Mouse (Mus musculus) embryonic facial prominence, embryonic 11.5 days (tissue): ENCODE measurements at regions not wholly inside any gene's neighbourhood (a gene's known extent, or its start where the extent isn't known, plus 50 kb on each side); places are given as distances from the start of the nearest gene placed in this dataset.
"Not testable (repeated sequence)": the region's sequence is repeated elsewhere in the genome, so short reads cannot be mapped to it uniquely, and the experiment has no call there.

ENCODE experiments used
- ATAC-seq: fragments of 200-750 bp; cut with Nextera tagmentation; replicated peaks from 2 replicates; pipeline ENCODE4 v1.8.0; 2017; ENCODE audit warnings: low read depth; ENCODE audit not compliant: insufficient number of reproducible peaks, low FRiP score, low TSS enrichment
- DNase-seq: peaks from one replicate; pipeline ENCODE4 v3.0.0-alpha.2; 2015; ENCODE audit warnings: low spot score
- H3K27ac ChIP-seq: fragments of 300-500 bp; sonication (generic); replicated peaks from 2 replicates; pipeline ENCODE4 v1.5.1; 2014; ENCODE audit warnings: mild to moderate bottlenecking, low read depth, low read length, control low read depth
- H3K27me3 ChIP-seq: fragments of 300-500 bp; sonication (generic); 2 replicates; pipeline ENCODE4 v1.6.1; 2014; ENCODE audit warnings: mild to moderate bottlenecking, low read length, moderate library complexity, mixed read lengths; ENCODE audit not compliant: control insufficient read depth, insufficient read depth
- H3K36me3 ChIP-seq: fragments of 300-500 bp; sonication (generic); replicated peaks from 2 replicates; pipeline ENCODE4 v1.6.1; 2014; ENCODE audit warnings: low read depth, mild to moderate bottlenecking, low read length, moderate library complexity, mixed read lengths; ENCODE audit not compliant: control insufficient read depth, insufficient read depth
- H3K4me1 ChIP-seq: fragments of 300-500 bp; sonication (generic); 2 replicates; pipeline ENCODE4 v1.6.1; 2014; ENCODE audit warnings: low read length, mixed read lengths; ENCODE audit not compliant: control insufficient read depth, insufficient read depth
- H3K4me2 ChIP-seq: fragments of 300-500 bp; sonication (generic); 2 replicates; pipeline ENCODE4 v1.6.1; 2014; ENCODE audit warnings: low read depth, mild to moderate bottlenecking, control low read depth, low read length, moderate library complexity
- H3K4me3 ChIP-seq: fragments of 300-500 bp; sonication (generic); 2 replicates; pipeline ENCODE4 v1.5.1; 2014; ENCODE audit warnings: low read depth, low read length, control low read depth
- H3K9ac ChIP-seq: fragments of 300-500 bp; sonication (generic); replicated peaks from 2 replicates; pipeline ENCODE4 v1.6.1; 2014; ENCODE audit warnings: mild to moderate bottlenecking, control low read depth, low read length
- H3K9me3 ChIP-seq: fragments of 300-500 bp; sonication (generic); replicated peaks from 2 replicates; pipeline ENCODE4 v1.6.1; 2016; ENCODE audit warnings: mild to moderate bottlenecking, low read length, inconsistent platforms, mixed read lengths; ENCODE audit not compliant: control insufficient read depth
- WGBS: fragments of 180-500 bp; shearing (Covaris S2); extraction: QIAGEN DNeasy Blood & Tissue Kit; methylation state at CpG from one replicate; pipeline ENCODE4 v1.1.7; 2014; 5-methylcytosine and 5-hydroxymethylcytosine counted together

- WGBS, result 80% methylated on average over 6 of the region's 6 CpGs
- H3K4me3 ChIP-seq, DNase-seq: not testable (repeated sequence)
These were observed 184.1 kb upstream of the Ajap1 start for GRCm38 (mm10) chr4:153666626-153667236.

DNA sequence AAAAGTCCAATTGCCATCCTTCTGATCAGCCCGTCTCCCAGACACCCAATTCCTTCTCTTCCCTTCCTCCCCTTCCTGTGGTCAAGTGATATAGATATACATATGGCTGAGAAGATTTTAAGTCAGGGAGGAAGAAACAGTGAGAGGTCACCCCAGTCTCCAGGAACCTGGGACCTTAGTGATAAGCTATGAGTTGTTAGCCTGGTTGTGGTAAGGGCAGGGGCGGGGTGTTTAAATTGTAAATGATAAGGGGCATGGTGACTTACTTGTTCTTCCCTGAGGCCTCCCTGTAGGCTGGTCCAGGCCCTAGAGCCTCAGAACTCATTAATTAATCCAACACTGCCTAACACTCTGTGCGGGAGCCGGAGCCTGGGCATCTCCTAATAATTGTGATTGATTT lies 186.5 kb upstream of the Ajap1 start:
- DNase-seq, result no peak
- Histone ChIP-seq H3K27me3 (no peaks in the 10 kb centered on the region), H3K36me3 (no peaks in the 10 kb centered on the region)

More at GRCm38 (mm10) chr4:153666626-153667236, 184.1 kb upstream of the Ajap1 start:
- H3K4me1 ChIP-seq, H3K27me3 ChIP-seq, H3K9ac ChIP-seq, H3K9me3 ChIP-seq, H3K4me2 ChIP-seq, H3K36me3 ChIP-seq, H3K27ac ChIP-seq, ATAC-seq: not testable (repeated sequence)

GRCm38 (mm10) chr4:153670216-153670615 lies 187.6 kb upstream of the Ajap1 start:
- Histone ChIP-seq H3K9ac (no peak overlapping the region), H3K9me3 (no peaks in the 10 kb centered on the region), H3K27me3 (no peaks in the 10 kb centered on the region), H3K36me3 (no peaks in the 10 kb centered on the region), H3K27ac (no peak overlapping the region), H3K4me3 (no peak overlapping the region), H3K4me1 (no peaks in the 10 kb centered on the region), H3K4me2 (no peak overlapping the region)
- ATAC-seq (no peak), DNase-seq (no peak)
- 90% methylated on average over 13 of the region's 13 CpGs for WGBS

More for the DNA sequence above, 186.5 kb upstream of the Ajap1 start:
- no peak overlapping the region for H3K4me3 ChIP-seq
- H3K4me1 ChIP-seq, result no peaks in the 10 kb centered on the region
- no peak overlapping the region for H3K27ac ChIP-seq
- H3K4me2 ChIP-seq, result no peak overlapping the region
- H3K9ac ChIP-seq, result no peak overlapping the region
- no peaks in the 10 kb centered on the region for H3K9me3 ChIP-seq
- WGBS, result 90% methylated on average over 4 of the region's 4 CpGs
- ATAC-seq, result no peak

DNA sequence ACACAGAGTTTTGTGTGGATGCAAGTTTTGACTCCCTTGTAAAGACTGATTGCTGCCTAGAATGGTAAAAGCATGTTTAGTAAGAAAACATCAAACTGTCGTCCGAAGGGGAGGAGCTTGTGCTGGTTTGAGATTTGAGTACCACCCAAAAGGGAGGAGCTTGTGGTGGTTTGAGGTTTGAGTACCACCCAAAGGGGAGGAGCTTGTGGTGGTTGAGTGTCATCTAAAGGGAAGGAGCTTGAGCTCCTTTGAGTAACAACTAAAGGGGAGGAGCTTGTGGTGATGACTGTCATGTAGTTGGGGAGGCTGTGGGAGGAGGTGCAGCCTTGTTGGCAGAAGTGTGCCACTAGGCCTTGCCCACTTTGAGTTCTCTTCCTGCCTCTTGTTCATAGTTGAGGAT lies 192.8 kb upstream of the Ajap1 start:
- H3K4me1 ChIP-seq, result no peaks in the 10 kb centered on the region
- DNase-seq (no peak), ATAC-seq (no peak)
- no peak overlapping the region for H3K4me3 ChIP-seq
- no peak overlapping the region for H3K27ac ChIP-seq
- no peak overlapping the region for H3K9ac ChIP-seq
- no peaks in the 10 kb centered on the region for H3K9me3 ChIP-seq
- no peaks in the 10 kb centered on the region for H3K36me3 ChIP-seq
- no peak overlapping the region for H3K4me2 ChIP-seq
- 77% methylated on average over 2 of the region's 2 CpGs for WGBS
- H3K27me3 ChIP-seq, result no peaks in the 10 kb centered on the region

DNA sequence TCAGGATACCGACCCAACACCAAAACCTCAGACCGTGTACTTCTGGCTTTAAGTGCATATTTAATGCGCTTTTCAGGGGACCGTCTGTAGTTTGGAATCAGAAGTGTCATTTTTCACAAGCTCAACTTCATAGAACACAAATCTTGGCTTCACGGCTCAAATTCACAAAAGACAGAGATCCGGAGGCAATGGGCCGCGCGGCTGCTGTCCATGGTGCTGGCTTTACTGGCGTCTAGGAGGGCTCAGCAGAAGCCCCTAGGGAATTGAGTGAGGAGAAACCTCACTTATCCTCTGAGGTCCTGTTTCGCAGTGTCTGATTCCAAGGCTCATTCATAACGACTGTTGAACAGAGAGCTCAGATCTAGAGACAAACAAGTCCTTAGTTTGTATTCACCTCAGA lies 196.5 kb upstream of the Ajap1 start:
- Histone ChIP-seq H3K9me3 (no peaks in the 10 kb centered on the region), H3K9ac (no peak overlapping the region), H3K36me3 (no peaks in the 10 kb centered on the region), H3K27ac (no peak overlapping the region), H3K4me2 (no peak overlapping the region), H3K4me1 (no peaks in the 10 kb centered on the region), H3K4me3 (no peak overlapping the region), H3K27me3 (no peaks in the 10 kb centered on the region)
- DNase-seq (peak; percentile 82), ATAC-seq (no peak)
- WGBS, result 31% methylated on average over 12 of the region's 12 CpGs

DNA sequence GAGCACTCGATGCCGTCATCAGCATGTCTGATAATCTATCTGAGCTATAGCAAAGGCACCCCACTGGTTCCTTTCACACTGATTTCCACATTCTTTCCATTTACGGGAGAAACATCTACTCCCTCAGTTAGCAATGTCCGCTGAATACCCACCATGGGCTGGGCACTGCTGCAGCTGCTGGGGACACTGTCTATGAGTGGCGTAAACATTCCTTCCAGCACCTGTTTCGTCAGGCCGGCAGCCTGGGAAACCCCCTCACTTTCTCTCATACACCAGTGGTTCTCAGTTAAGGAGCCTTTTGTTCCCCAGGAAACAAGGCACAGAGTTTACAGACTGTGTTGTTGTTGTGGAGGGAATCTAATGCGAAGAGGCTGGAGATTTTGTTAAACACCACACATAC lies 205.8 kb upstream of the Ajap1 start:
- DNase-seq (no peak), ATAC-seq (no peak)
- Histone ChIP-seq H3K27ac (no peak overlapping the region), H3K4me1 (no peaks in the 10 kb centered on the region), H3K4me3 (no peak overlapping the region), H3K9me3 (no peaks in the 10 kb centered on the region), H3K36me3 (no peaks in the 10 kb centered on the region), H3K9ac (no peak overlapping the region), H3K4me2 (no peak overlapping the region), H3K27me3 (no peaks in the 10 kb centered on the region)
- WGBS, result 71% methylated on average over 8 of the region's 8 CpGs

- DNase-seq (no peak), ATAC-seq (no peak)
- H3K4me1 ChIP-seq, result no peaks in the 10 kb centered on the region; the same call in 1 of the 2 replicates
- no peak overlapping the region for H3K4me2 ChIP-seq
- H3K4me3 ChIP-seq, result no peak overlapping the region
- no peak overlapping the region for H3K27ac ChIP-seq
- H3K9me3 ChIP-seq, result no peaks in the 10 kb centered on the region
- H3K9ac ChIP-seq, result no peak overlapping the region
- no peaks in the 10 kb centered on the region for H3K36me3 ChIP-seq
- WGBS, result 73% methylated on average over 12 of the region's 12 CpGs
- H3K27me3 ChIP-seq, result no peaks in the 10 kb centered on the region
These were observed 211.3 kb upstream of the Ajap1 start for GRCm38 (mm10) chr4:153693881-153694280.

- Histone ChIP-seq H3K4me3 (no peak overlapping the region), H3K9me3 (no peaks in the 10 kb centered on the region), H3K9ac (no peak overlapping the region), H3K4me2 (no peak overlapping the region), H3K27ac (no peak overlapping the region), H3K4me1 (no peaks in the 10 kb centered on the region; the same call in 1 of the 2 replicates), H3K36me3 (no peaks in the 10 kb centered on the region), H3K27me3 (no peaks in the 10 kb centered on the region)
- WGBS, result 13% methylated on average over 14 of the region's 14 CpGs
- DNase-seq (peak; percentile 20), ATAC-seq (no peak)
These were observed 213.9 kb upstream of the Ajap1 start for GRCm38 (mm10) chr4:153696426-153697040.
